Mouse (Mus musculus) adrenal gland, adult (tissue): ENCODE measurements around the gene Gabrp.

Experiments
- DNase-seq, 2 experiments: peaks; one replicate each; pipeline ENCODE4 v3.0.0; 2022 to 2023; ENCODE audit warnings: low spot score in 1 of 2; ENCODE audit not compliant: inconsistent age in 2 of 2

The Gabrp gene

GRCm38 (mm10) chr11:33533577-33533976 is 45.2 kb downstream of the Gabrp start:
- no peak for DNase-seq

- DNase-seq: no peak
Observed at GRCm38 (mm10) chr11:33529576-33529975, 49.2 kb downstream of the Gabrp start.

- DNase-seq: peak; percentile 57 to 70
Observed at GRCm38 (mm10) chr11:33513376-33513991, 65.3 kb downstream of the Gabrp start, which contains the start of gene Ranbp17. Gene Ranbp17 (minus strand): TSS chr11:33513746.

GRCm38 (mm10) chr11:33512854-33513375 is 65.8 kb downstream of the Gabrp start:
- DNase-seq: peak; percentile 69 to 87

GRCm38 (mm10) chr11:33509401-33509800 is 69.4 kb downstream of the Gabrp start:
- no peak for DNase-seq
